Mouse (Mus musculus): ENCODE results near the gene Gm13279. TPM values are rescaled to one million over a fixed set of nuclear protein-coding genes. Genes with fewer than 3 reads are reported as not detected.

The Gm13279 gene
- polyA plus RNA-seq, 1 experiment from 2014 or later, result not detected

DNA sequence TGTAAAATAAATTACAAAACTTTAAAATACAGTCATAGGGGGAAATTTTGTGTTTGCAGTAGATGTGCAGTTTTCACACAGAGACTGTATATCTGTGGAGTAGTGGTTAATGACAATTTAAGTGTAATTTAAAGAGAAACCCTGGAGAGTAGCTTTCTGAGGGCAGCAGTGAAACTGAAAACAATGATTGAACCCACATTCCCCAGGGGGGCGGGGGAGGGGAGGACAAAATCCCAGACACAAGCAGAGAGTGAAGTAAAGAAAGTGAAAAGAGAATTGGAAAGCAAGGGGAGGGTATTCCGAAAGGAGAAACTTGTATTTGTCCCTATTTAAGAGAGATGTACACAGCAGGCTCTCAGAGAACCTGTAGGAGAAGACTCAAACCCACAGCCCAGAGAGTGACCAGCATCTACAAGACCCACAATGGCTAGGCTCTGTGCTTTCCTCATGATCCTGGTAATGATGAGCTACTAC lies 44.3 kb downstream of the Gm13279 start, which contains the start of gene Ifna4:
Gene Ifna4 (plus strand): TSS at position 424 of the 474 bp plus-strand sequence.
- Histone ChIP-seq H3K4me3 (ENCODE audit: low read depth, low read length) (no peak within 1 kb of the TSS), H3K9me3 (ENCODE audit: control insufficient read depth, low read depth, low read length) (no peaks in the 10 kb centered on the region), H3K4me1 (ENCODE audit: control insufficient read depth, insufficient read depth, low read length) (no peaks in the 10 kb centered on the region), H3K36me3 (ENCODE audit: control insufficient read depth, insufficient read depth, low read length) (no peaks in the 10 kb centered on the region), H3K4me2 (replicated peaks; ENCODE audit: low read depth, low read length) (no peak within 1 kb of the TSS), H3K9ac (replicated peaks; ENCODE audit: low read depth, low read length) (no peak within 1 kb of the TSS), H3K27me3 (ENCODE audit: control insufficient read depth, insufficient read depth, low read length) (no peaks in the 10 kb centered on the region), H3K27ac (ENCODE audit: low read length) (no peak within 1 kb of the TSS)
- no peak for ATAC-seq (ENCODE audit: insufficient number of reproducible peaks, insufficient read depth, low FRiP score, low read depth)
- 63% methylated on average over 2 of the region's 2 CpGs for WGBS

DNA sequence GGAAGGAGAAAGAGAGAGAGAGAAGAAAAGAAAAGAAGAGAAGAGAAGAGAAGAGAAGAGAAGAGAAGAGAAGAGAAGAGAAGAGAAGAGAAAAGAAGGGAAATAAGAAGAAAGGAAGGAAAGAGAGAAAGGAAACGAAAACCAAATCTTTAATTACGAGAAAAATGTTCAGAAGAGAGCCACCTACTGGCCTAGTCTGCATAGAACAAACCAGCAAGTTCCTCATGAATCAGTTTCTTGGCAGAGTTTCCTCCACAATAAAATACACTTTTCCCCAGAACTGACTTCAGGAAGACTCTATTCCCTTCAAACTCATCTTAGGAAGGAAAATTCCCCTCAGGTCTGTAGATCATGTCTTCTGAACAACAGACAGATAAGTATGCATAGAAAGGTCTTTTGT lies 48.1 kb downstream of the Gm13279 start:
- ATAC-seq (ENCODE audit: insufficient number of reproducible peaks, insufficient read depth, low FRiP score, low read depth), result no peak
- Histone ChIP-seq H3K4me3 (ENCODE audit: low read depth, low read length) (no peak overlapping the region), H3K36me3 (ENCODE audit: control insufficient read depth, insufficient read depth, low read length) (no peaks in the 10 kb centered on the region), H3K9ac (replicated peaks; ENCODE audit: low read depth, low read length) (no peak overlapping the region), H3K4me2 (replicated peaks; ENCODE audit: low read depth, low read length) (no peak overlapping the region), H3K4me1 (ENCODE audit: control insufficient read depth, insufficient read depth, low read length) (no peaks in the 10 kb centered on the region), H3K27ac (ENCODE audit: low read length) (no peak overlapping the region), H3K27me3 (ENCODE audit: control insufficient read depth, insufficient read depth, low read length) (no peaks in the 10 kb centered on the region), H3K9me3 (ENCODE audit: control insufficient read depth, low read depth, low read length) (no peaks in the 10 kb centered on the region)
- WGBS, result 49% methylated on average over 2 of the region's 2 CpGs

Other genes starting within 250 kb of the Gm13279 start
- not detected in 2 replicates for gene Ifna15, start 239.2 kb upstream of the Gm13279 start, polyA plus RNA-seq (2014; fragmentation: Nextera tagmentation; extraction: Ambion mirVana)
- gene Ifna14, start 225.6 kb upstream of the Gm13279 start, polyA plus RNA-seq (2014; fragmentation: Nextera tagmentation; extraction: Ambion mirVana), result not detected in 2 replicates
- not detected in 2 replicates for gene Ifna9, start 205.0 kb upstream of the Gm13279 start, polyA plus RNA-seq (2014; fragmentation: Nextera tagmentation; extraction: Ambion mirVana)
- not detected in 2 replicates for gene Ifna12, start 194.0 kb upstream of the Gm13279 start, polyA plus RNA-seq (2014; fragmentation: Nextera tagmentation; extraction: Ambion mirVana)
- not detected in 2 replicates for gene C87499, start 163.0 kb upstream of the Gm13279 start, polyA plus RNA-seq (2014; fragmentation: Nextera tagmentation; extraction: Ambion mirVana)
- gene Ifna13, start 152.9 kb upstream of the Gm13279 start, polyA plus RNA-seq (2014; fragmentation: Nextera tagmentation; extraction: Ambion mirVana), result not detected in 2 replicates
- not detected in 2 replicates for gene Ifna16, start 120.5 kb upstream of the Gm13279 start, polyA plus RNA-seq (2014; fragmentation: Nextera tagmentation; extraction: Ambion mirVana)
- gene Ifna2, start 113.5 kb upstream of the Gm13279 start, polyA plus RNA-seq (2014; fragmentation: Nextera tagmentation; extraction: Ambion mirVana), result not detected in 2 replicates
- not detected in 2 replicates for gene Ifnab, start 106.0 kb upstream of the Gm13279 start, polyA plus RNA-seq (2014; fragmentation: Nextera tagmentation; extraction: Ambion mirVana)
- 0.64 and 1.7 TPM in 2 replicates for gene Gm26566, start 75.6 kb upstream of the Gm13279 start, polyA plus RNA-seq (2014; fragmentation: Nextera tagmentation; extraction: Ambion mirVana)
- 121 and 128 TPM in 2 replicates for gene Klhl9, start 74.9 kb upstream of the Gm13279 start, polyA plus RNA-seq (2014; fragmentation: Nextera tagmentation; extraction: Ambion mirVana)
- not detected in 2 replicates for gene Gm13271, start 42.5 kb upstream of the Gm13279 start, polyA plus RNA-seq (2014; fragmentation: Nextera tagmentation; extraction: Ambion mirVana)
- 0.24 TPM in 1 of 2 replicates, not detected in the other for gene Gm13283, start 37.3 kb upstream of the Gm13279 start, polyA plus RNA-seq (2014; fragmentation: Nextera tagmentation; extraction: Ambion mirVana)
- 0.26 and 0.43 TPM in 2 replicates for gene Gm13290, start 23.6 kb upstream of the Gm13279 start, polyA plus RNA-seq (2014; fragmentation: Nextera tagmentation; extraction: Ambion mirVana)
- not detected in 2 replicates for gene Gm13289, start 20.5 kb upstream of the Gm13279 start, polyA plus RNA-seq (2014; fragmentation: Nextera tagmentation; extraction: Ambion mirVana)
- gene Gm13272, start 17.5 kb upstream of the Gm13279 start, polyA plus RNA-seq (2014; fragmentation: Nextera tagmentation; extraction: Ambion mirVana), result not detected in 2 replicates
- not detected in 2 replicates for gene Ifnz, start 15.3 kb upstream of the Gm13279 start, polyA plus RNA-seq (2014; fragmentation: Nextera tagmentation; extraction: Ambion mirVana)
- gene Gm13276, start 11.7 kb upstream of the Gm13279 start, polyA plus RNA-seq (2014; fragmentation: Nextera tagmentation; extraction: Ambion mirVana), result not detected in 2 replicates
- not detected in 2 replicates for gene Gm13277, start 8.8 kb upstream of the Gm13279 start, polyA plus RNA-seq (2014; fragmentation: Nextera tagmentation; extraction: Ambion mirVana)
- not detected in 2 replicates for gene Gm13278, start 5.8 kb upstream of the Gm13279 start, polyA plus RNA-seq (2014; fragmentation: Nextera tagmentation; extraction: Ambion mirVana)
- not detected in 2 replicates for gene Gm13275, start 2.9 kb upstream of the Gm13279 start, polyA plus RNA-seq (2014; fragmentation: Nextera tagmentation; extraction: Ambion mirVana)
- gene Gm13285, start 2.3 kb downstream of the Gm13279 start, polyA plus RNA-seq (2014; fragmentation: Nextera tagmentation; extraction: Ambion mirVana), result 1.00 and 1.5 TPM in 2 replicates
- gene Gm13287, start 5.9 kb downstream of the Gm13279 start, polyA plus RNA-seq (2014; fragmentation: Nextera tagmentation; extraction: Ambion mirVana), result not detected in 2 replicates
- gene Gm13288, start 8.1 kb downstream of the Gm13279 start, polyA plus RNA-seq (2014; fragmentation: Nextera tagmentation; extraction: Ambion mirVana), result not detected in 2 replicates
- not detected in 2 replicates for gene Ifna7, start 18.8 kb downstream of the Gm13279 start, polyA plus RNA-seq (2014; fragmentation: Nextera tagmentation; extraction: Ambion mirVana)
- not detected in 2 replicates for gene Ifna11, start 22.6 kb downstream of the Gm13279 start, polyA plus RNA-seq (2014; fragmentation: Nextera tagmentation; extraction: Ambion mirVana)
- not detected in 2 replicates for gene Ifna6, start 30.0 kb downstream of the Gm13279 start, polyA plus RNA-seq (2014; fragmentation: Nextera tagmentation; extraction: Ambion mirVana)
- gene Ifna5, start 38.1 kb downstream of the Gm13279 start, polyA plus RNA-seq (2014; fragmentation: Nextera tagmentation; extraction: Ambion mirVana), result not detected in 2 replicates
- not detected in 2 replicates for gene Ifna4, start 44.5 kb downstream of the Gm13279 start, polyA plus RNA-seq (2014; fragmentation: Nextera tagmentation; extraction: Ambion mirVana)
- gene Ifna1, start 52.7 kb downstream of the Gm13279 start, polyA plus RNA-seq (2014; fragmentation: Nextera tagmentation; extraction: Ambion mirVana), result not detected in 2 replicates
- not detected in 2 replicates for gene Ifne, start 82.8 kb downstream of the Gm13279 start, polyA plus RNA-seq (2014; fragmentation: Nextera tagmentation; extraction: Ambion mirVana)